ENCODE assay signal across 13 mouse cellular contexts in the genomic region with DNA sequence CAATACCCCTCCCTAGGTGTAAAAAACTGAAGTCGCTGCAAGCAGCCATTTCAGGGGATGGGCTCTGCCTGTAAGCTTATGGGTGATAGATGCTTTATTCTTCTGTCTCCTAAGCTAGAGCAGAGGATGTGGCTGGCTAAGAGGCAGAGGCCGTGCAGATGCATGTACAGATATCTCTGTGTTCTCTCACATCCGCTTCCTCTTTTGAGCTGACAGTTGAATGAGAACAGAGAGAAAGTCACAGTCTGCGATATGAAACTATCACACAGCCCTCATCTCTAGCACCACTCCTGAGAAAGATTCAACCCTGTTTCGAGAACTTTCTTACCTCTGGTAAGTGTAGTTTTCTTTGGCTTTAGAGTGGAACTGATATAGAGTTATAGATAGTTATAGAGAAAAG. TPM values are rescaled to one million over a fixed set of nuclear protein-coding genes. Genes with fewer than 3 reads are reported as not detected.
DNase-seq lines count a peak whose midpoint lies in the region; ATAC-seq lines count a peak whose summit lies in the region.
"Had no signal": no experiment of that assay in that cellular context is flagged by ENCODE, and none has a peak within 500 bp of the region (broad histone marks: within the 10 kb centered on the region; RNA-seq: fewer than 3 reads in every experiment).

Gene Tespa1, plus strand, starts transcription at position 234 of the 400 bp plus-strand sequence.

- H3K4me1 ChIP-seq in kidney, embryonic 14.5 days (ENCODE audit: control insufficient read depth, insufficient read depth, low read length): no peaks in the 10 kb centered on the region
- H3K4me1 ChIP-seq in liver, embryonic 13.5 days (replicated peaks): no peaks in the 10 kb centered on the region
- H3K4me1 ChIP-seq: neural tube, embryonic 13.5 days had no signal

- H3K4me2 ChIP-seq in kidney, embryonic 14.5 days (replicated peaks; ENCODE audit: low read depth, low read length): no peak within 1 kb of the TSS
- H3K4me2 ChIP-seq in liver, embryonic 13.5 days: no peak within 1 kb of the TSS
- H3K4me2 ChIP-seq: lung, embryonic 14.5 days; neural tube, embryonic 13.5 days had no signal

- H3K4me3 ChIP-seq in kidney, embryonic 14.5 days (ENCODE audit: low read length): no peak within 1 kb of the TSS
- no peak within 1 kb of the TSS for H3K4me3 ChIP-seq in liver, embryonic 13.5 days (replicated peaks)
- H3K4me3 ChIP-seq: neural tube, embryonic 13.5 days had no signal

- H3K27ac ChIP-seq in kidney, embryonic 14.5 days (ENCODE audit: low read depth, low read length): no peak within 1 kb of the TSS
- H3K27ac ChIP-seq in liver, embryonic 13.5 days: peak within 1 kb of the TSS; percentile 5; the same call in 1 of the 2 replicates
- H3K27ac ChIP-seq: neural tube, embryonic 13.5 days had no signal

- WGBS in kidney, embryonic 14.5 days: 87% methylated on average over 5 of the region's 5 CpGs
- 22% methylated on average over 5 of the region's 5 CpGs for WGBS in liver, embryonic 13.5 days (ENCODE audit: insufficient replicate concordance)

- peak; percentile 5 for DNase-seq in kidney, adult 9 months
- DNase-seq in liver, embryonic 13.5 days: peak; percentile 4
- peak; percentile 71 to 73 for DNase-seq in natural killer cell, adult 2 months (ENCODE audit: low spot score in 2 of 2)
- DNase-seq in thymus, postnatal 4 days: peak; percentile 66
- DNase-seq in left cerebral cortex, adult 11 months (ENCODE audit: low spot score): no peak
- DNase-seq in gastrocnemius, adult 8-10 months (ENCODE audit: low spot score in 2 of 2): no peak
- no peak for DNase-seq in yolk sac, embryonic 10.5 days (ENCODE audit: low spot score)
- DNase-seq: forebrain, postnatal 0 days; kidney, postnatal 14 days; lung, embryonic 14.5 days had no signal

- no peaks in the 10 kb centered on the region for H3K9me3 ChIP-seq in kidney, embryonic 14.5 days (ENCODE audit: control insufficient read depth, low read length)
- H3K9me3 ChIP-seq in liver, embryonic 13.5 days (replicated peaks): no peaks in the 10 kb centered on the region
- H3K9me3 ChIP-seq: neural tube, embryonic 13.5 days had no signal

- no peaks in the 10 kb centered on the region for H3K36me3 ChIP-seq in kidney, embryonic 14.5 days (ENCODE audit: control insufficient read depth, insufficient read depth, low read length)
- H3K36me3 ChIP-seq in liver, embryonic 13.5 days: no peaks in the 10 kb centered on the region
- H3K36me3 ChIP-seq: neural tube, embryonic 13.5 days had no signal

- H3K9ac ChIP-seq in kidney, embryonic 14.5 days (ENCODE audit: low read depth, low read length): no peak within 1 kb of the TSS
- no peak within 1 kb of the TSS for H3K9ac ChIP-seq in liver, embryonic 13.5 days
- H3K9ac ChIP-seq: forebrain, postnatal 0 days; lung, embryonic 14.5 days; neural tube, embryonic 13.5 days had no signal

- ATAC-seq in kidney, embryonic 14.5 days (ENCODE audit: low FRiP score, low TSS enrichment): no peak
- ATAC-seq in liver, embryonic 13.5 days (ENCODE audit: low read depth): peak; percentile 60; the same call in 1 of the 2 replicates
- ATAC-seq: forebrain, postnatal 0 days had no signal

- no peaks in the 10 kb centered on the region for H3K27me3 ChIP-seq in kidney, embryonic 14.5 days (ENCODE audit: control insufficient read depth, insufficient read depth, low read length)
- no peaks in the 10 kb centered on the region for H3K27me3 ChIP-seq in liver, embryonic 13.5 days
- H3K27me3 ChIP-seq: neural tube, embryonic 13.5 days had no signal

RNA-seq across cellular contexts. Expression of gene Tespa1, which starts in this region (rescaled TPM):
- polyA plus RNA-seq in kidney, embryonic 14.5 days (2014; fragmentation: Nextera tagmentation; extraction: Ambion mirVana): 0.31 TPM in 1 of 2 replicates, not detected in the other
- 2.1 and 2.3 TPM in 2 replicates for polyA plus RNA-seq in liver, embryonic 13.5 days (2015; fragmentation: Nextera tagmentation; extraction: Ambion mirVana)
- under 1 TPM; 0.19 to 0.27 (median 0.24) TPM for total RNA-seq in gastrocnemius, adult 8-10 months (2022)
- total RNA-seq: forebrain, postnatal 0 days had no signal
- polyA plus RNA-seq: brain, embryonic 14.5 days; forebrain, postnatal 0 days; neural tube, embryonic 13.5 days had no signal

Comparison
In these comparisons a context has a peak if more than half of its experiments do, and no peak if none do; other contexts are left out.
1. DNase-seq: peak in kidney, adult 9 months (single experiment), liver, embryonic 13.5 days (single experiment), natural killer cell, adult 2 months (2 of 2) and thymus, postnatal 4 days (single experiment); none in left cerebral cortex, adult 11 months (single experiment), gastrocnemius, adult 8-10 months (0 of 2) and yolk sac, embryonic 10.5 days (single experiment).